Comparison of ENCODE assay signal across 15 mouse cellular contexts in the genomic region with DNA sequence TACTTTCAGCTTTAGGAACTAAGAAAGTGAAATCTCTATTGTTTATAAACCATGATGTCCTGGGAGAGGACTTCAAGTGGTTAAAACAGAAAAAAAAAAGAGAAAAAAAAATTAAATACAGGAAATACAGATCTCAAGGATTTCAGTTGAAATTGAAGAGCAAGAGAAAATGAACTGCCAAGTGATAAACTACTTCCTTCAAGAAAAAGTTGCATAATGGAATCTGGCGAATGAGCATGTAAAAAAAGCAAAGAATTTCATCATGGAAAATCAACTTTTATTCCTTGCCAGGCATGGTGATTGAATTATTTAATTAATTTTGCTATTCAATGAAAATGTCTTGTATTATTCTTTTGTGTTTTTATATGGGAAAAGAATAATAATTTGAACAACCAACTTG.
"Had no signal": no experiment of that assay in that cellular context is flagged by ENCODE, and none has a peak within 500 bp of the region (broad histone marks: within the 10 kb centered on the region; RNA-seq: fewer than 3 reads in every experiment).

No protein-coding gene starts in this region.

- H3K9me3 ChIP-seq: limb, embryonic 15.5 days; liver, embryonic 12.5 days; megakaryocyte, embryonic 14.5 days; midbrain, embryonic 13.5 days; midbrain, embryonic 15.5 days; neural tube, embryonic 12.5 days; stomach, embryonic 15.5 days had no signal

- DNase-seq: right cerebral cortex, postnatal 14 days; thymus, adult 2 months; thymus, postnatal 25 days; thymus, postnatal 4 days had no signal

- H3K36me3 ChIP-seq: limb, embryonic 15.5 days; liver, embryonic 12.5 days; midbrain, embryonic 13.5 days; midbrain, embryonic 15.5 days; neural tube, embryonic 12.5 days; stomach, embryonic 15.5 days had no signal

- H3K27ac ChIP-seq: limb, embryonic 15.5 days; liver, embryonic 12.5 days; liver, embryonic 14.5 days; macrophage; midbrain, embryonic 13.5 days; midbrain, embryonic 15.5 days; neural tube, embryonic 12.5 days; stomach, embryonic 15.5 days; stomach, postnatal 0 days had no signal

- H3K27me3 ChIP-seq: limb, embryonic 15.5 days; liver, embryonic 12.5 days; megakaryocyte, embryonic 14.5 days; midbrain, embryonic 13.5 days; midbrain, embryonic 15.5 days; neural tube, embryonic 12.5 days; stomach, embryonic 15.5 days had no signal

- ATAC-seq: liver, embryonic 12.5 days; midbrain, embryonic 13.5 days; midbrain, embryonic 15.5 days had no signal

- H3K4me1 ChIP-seq: limb, embryonic 15.5 days; liver, embryonic 12.5 days; megakaryocyte, embryonic 14.5 days; midbrain, embryonic 13.5 days; midbrain, embryonic 15.5 days; neural tube, embryonic 12.5 days; stomach, embryonic 15.5 days had no signal

- H3K9ac ChIP-seq: limb, embryonic 15.5 days; liver, embryonic 12.5 days; liver, embryonic 14.5 days; midbrain, embryonic 13.5 days; midbrain, embryonic 15.5 days; neural tube, embryonic 12.5 days; stomach, embryonic 15.5 days had no signal

- H3K4me2 ChIP-seq: limb, embryonic 15.5 days; liver, embryonic 12.5 days; midbrain, embryonic 11.5 days; midbrain, embryonic 13.5 days; midbrain, embryonic 15.5 days; neural tube, embryonic 12.5 days; stomach, embryonic 15.5 days had no signal

- H3K4me3 ChIP-seq: limb, embryonic 15.5 days; liver, embryonic 12.5 days; megakaryocyte, embryonic 14.5 days; midbrain, embryonic 13.5 days; midbrain, embryonic 15.5 days; neural tube, embryonic 12.5 days; stomach, embryonic 15.5 days had no signal
